9 mouse cellular contexts compared by ENCODE assay signal in genomic region chr12:8922369-8923124, GRCm38 (mm10). TPM values are rescaled to one million over a fixed set of nuclear protein-coding genes. Genes with fewer than 3 reads are reported as not detected.
A peak's percentile ranks its signal among the peaks of the same experiment; 100 is the strongest.
DNase-seq lines count a peak whose midpoint lies in the region; ATAC-seq and TF ChIP-seq lines count a peak whose summit lies in the region.
"Had no signal": no experiment of that assay in that cellular context is flagged by ENCODE, and none has a peak within 500 bp of the region (broad histone marks: within the 10 kb centered on the region; RNA-seq: fewer than 3 reads in every experiment).

No protein-coding gene starts in this region.

- no peak for ATAC-seq in intestine, embryonic 16.5 days
- ATAC-seq in erythroid progenitor cell, adult 5-6 weeks (replicated peaks; ENCODE audit: low FRiP score, poor library complexity, severe bottlenecking) = no peak

- WGBS in lung, adult 2 months = under 1% methylated on average over 30 of the region's 30 CpGs
- WGBS in intestine, embryonic 16.5 days = 1% methylated on average over 30 of the region's 30 CpGs
- WGBS in midbrain, embryonic 10.5 days = 8% methylated on average over 30 of the region's 30 CpGs

- H3K27me3 ChIP-seq in intestine, embryonic 16.5 days (replicated peaks; ENCODE audit: control insufficient read depth, insufficient read depth, low read length) = no peaks in the 10 kb centered on the region
- no peaks in the 10 kb centered on the region for H3K27me3 ChIP-seq in midbrain, embryonic 10.5 days (ENCODE audit: low read depth, poor library complexity, severe bottlenecking)

- H3K27ac ChIP-seq in cortical plate, adult 2 months (ENCODE audit: insufficient read depth, low read length) = peak overlapping the region; percentile 92
- peak overlapping the region; percentile 99 for H3K27ac ChIP-seq in intestine, embryonic 16.5 days (ENCODE audit: low read length)
- H3K27ac ChIP-seq in midbrain, embryonic 10.5 days (replicated peaks) = peak overlapping the region; percentile 99

- no peaks in the 10 kb centered on the region for H3K9me3 ChIP-seq in intestine, embryonic 16.5 days (ENCODE audit: control insufficient read depth, low read length)
- no peaks in the 10 kb centered on the region for H3K9me3 ChIP-seq in midbrain, embryonic 10.5 days (replicated peaks)

- no peak for DNase-seq in lung, adult 2 months
- no peak for DNase-seq in lung, postnatal 4 days
- no peak for DNase-seq in midbrain, embryonic 10.5 days (ENCODE audit: low spot score)
- no peak for DNase-seq in left cerebral cortex, postnatal 10 days (ENCODE audit: extremely low spot score in 1 of 2, low spot score in 2 of 2)
- no peak for DNase-seq in embryo, embryonic 11 days

- no peak for TF ChIP-seq CTCF in lung, adult 2 months (IDR thresholded peaks at IDR 0.05; ENCODE audit: insufficient read depth, low read length)
- no peak for TF ChIP-seq CTCF in cortical plate, adult 2 months (IDR thresholded peaks at IDR 0.05; ENCODE audit: extremely low read depth, insufficient read depth, low read length)

- no peaks in the 10 kb centered on the region for H3K36me3 ChIP-seq in intestine, embryonic 16.5 days (ENCODE audit: control insufficient read depth, insufficient read depth, low read length)
- peaks cover 23% of the 10 kb centered on the region for H3K36me3 ChIP-seq in midbrain, embryonic 10.5 days

- H3K9ac ChIP-seq in intestine, embryonic 16.5 days (ENCODE audit: low read depth, low read length) = peak overlapping the region; percentile 93

- H3K4me3 ChIP-seq in lung, adult 2 months (replicated peaks; ENCODE audit: extremely low read depth, low read depth, low read length) = peak overlapping the region; percentile 82
- peak overlapping the region; percentile 63 for H3K4me3 ChIP-seq in cortical plate, adult 2 months (ENCODE audit: insufficient read depth, low read length)
- H3K4me3 ChIP-seq in intestine, embryonic 16.5 days (ENCODE audit: low read length) = peak overlapping the region; percentile 76
- peak overlapping the region; percentile 76 for H3K4me3 ChIP-seq in midbrain, embryonic 10.5 days

- intact Hi-C loops in left cerebral cortex, postnatal 10 days (cut with DNase I) = no loop called here

- H3K4me2 ChIP-seq in intestine, embryonic 16.5 days (ENCODE audit: low read depth, low read length) = peak overlapping the region; percentile 65

- no peak for TF ChIP-seq POLR2A in lung, adult 2 months (IDR thresholded peaks at IDR 0.05; ENCODE audit: borderline replicate concordance, extremely low read depth, low read depth, low read length)
- TF ChIP-seq POLR2A in cortical plate, adult 2 months (IDR thresholded peaks at IDR 0.05; ENCODE audit: extremely low read depth, insufficient read depth, low read length) = no peak

- peaks cover 12% of the 10 kb centered on the region for H3K4me1 ChIP-seq in lung, adult 2 months (ENCODE audit: control insufficient read depth, insufficient read depth, low read length)
- peaks cover 4% of the 10 kb centered on the region for H3K4me1 ChIP-seq in cortical plate, adult 2 months (ENCODE audit: control insufficient read depth, insufficient read depth, low read length)
- peaks cover 19% of the 10 kb centered on the region for H3K4me1 ChIP-seq in intestine, embryonic 16.5 days (ENCODE audit: control insufficient read depth, insufficient read depth, low read length)
- H3K4me1 ChIP-seq in midbrain, embryonic 10.5 days = peaks cover 45% of the 10 kb centered on the region

RNA-seq across cellular contexts. Expression of gene Laptm4a, which starts 1.1 kb away (rescaled TPM):
- polyA plus RNA-seq in lung, adult 2 months (2012; rRNA removed) = 330 and 363 TPM in 2 replicates
- 240 and 242 TPM in 2 replicates for polyA plus RNA-seq in cortical plate, adult 2 months (2012; rRNA removed)
- 244 and 257 TPM in 2 replicates for polyA plus RNA-seq in intestine, embryonic 16.5 days (2015; fragmentation: Nextera tagmentation; extraction: Ambion mirVana)
- polyA plus RNA-seq in midbrain, embryonic 10.5 days (2016; fragmentation: Nextera tagmentation; extraction: Ambion mirVana) = 144 and 174 TPM in 2 replicates
- 100 to 1,000 TPM; 175 to 177 TPM for total RNA-seq in left cerebral cortex, postnatal 10 days (2021)
- 102 and 129 TPM in 2 replicates for total RNA-seq in erythroid progenitor cell, adult 5-6 weeks (2015; ENCODE audit: low replicate concordance)
- total RNA-seq in erythroid progenitor cell, adult 5-6 weeks (2017; ENCODE audit: low replicate concordance) = 123 and 145 TPM in 2 replicates

RNA-seq across cellular contexts. Expression of gene Matn3, which starts 25.2 kb away (rescaled TPM):
- polyA plus RNA-seq in lung, adult 2 months (2012; rRNA removed) = 0.07 TPM in 1 of 2 replicates, not detected in the other
- polyA plus RNA-seq in cortical plate, adult 2 months (2012; rRNA removed) = 0.04 and 0.08 TPM in 2 replicates
- polyA plus RNA-seq in intestine, embryonic 16.5 days (2015; fragmentation: Nextera tagmentation; extraction: Ambion mirVana) = 0.04 and 0.07 TPM in 2 replicates
- 2.7 and 4.7 TPM in 2 replicates for polyA plus RNA-seq in midbrain, embryonic 10.5 days (2016; fragmentation: Nextera tagmentation; extraction: Ambion mirVana)
- total RNA-seq in left cerebral cortex, postnatal 10 days (2021) = under 1 TPM; 0.17 to 0.18 TPM
- total RNA-seq in erythroid progenitor cell, adult 5-6 weeks (2015; ENCODE audit: low replicate concordance) = not detected in 2 replicates
- not detected in 2 replicates for total RNA-seq in erythroid progenitor cell, adult 5-6 weeks (2017; ENCODE audit: low replicate concordance)
- total RNA-seq: neutrophil, adult 5-6 weeks had no signal

RNA-seq across cellular contexts. Expression of gene Wdr35, which starts 51.1 kb away (rescaled TPM):
- 2.5 and 5.0 TPM in 2 replicates for polyA plus RNA-seq in lung, adult 2 months (2012; rRNA removed)
- polyA plus RNA-seq in cortical plate, adult 2 months (2012; rRNA removed) = 20.3 and 20.8 TPM in 2 replicates
- 7.8 and 8.2 TPM in 2 replicates for polyA plus RNA-seq in intestine, embryonic 16.5 days (2015; fragmentation: Nextera tagmentation; extraction: Ambion mirVana)
- polyA plus RNA-seq in midbrain, embryonic 10.5 days (2016; fragmentation: Nextera tagmentation; extraction: Ambion mirVana) = 24.7 and 26.8 TPM in 2 replicates
- total RNA-seq in left cerebral cortex, postnatal 10 days (2021) = 10 to 100 TPM; 44.1 to 49.7 TPM
- 1.3 and 2.5 TPM in 2 replicates for total RNA-seq in erythroid progenitor cell, adult 5-6 weeks (2015; ENCODE audit: low replicate concordance)
- 1.5 and 2.6 TPM in 2 replicates for total RNA-seq in erythroid progenitor cell, adult 5-6 weeks (2017; ENCODE audit: low replicate concordance)
